Mouse (Mus musculus) monocyte, adult 2 months (primary cell): ENCODE measurements around the gene Ngfr.

ENCODE experiments used
- DNase-seq, 2 experiments: peaks; one replicate each; pipeline ENCODE4 v3.0.0; 2022; ENCODE audit warnings: low spot score in 2 of 2, low read depth in 1 of 2

Gene Ngfr

GRCm38 (mm10) chr11:95595438-95596149 is 8.1 kb upstream of the Ngfr start:
- peak in 1 of 2 experiments; percentile 22 for DNase-seq

- no peak for DNase-seq
These were observed 7.2 kb upstream of the Ngfr start for GRCm38 (mm10) chr11:95594686-95595212.

GRCm38 (mm10) chr11:95593501-95593900 is 6.0 kb upstream of the Ngfr start:
- no peak for DNase-seq

GRCm38 (mm10) chr11:95592691-95593090 is 5.2 kb upstream of the Ngfr start:
- no peak for DNase-seq

- no peak for DNase-seq
These were observed 1.7 kb upstream of the Ngfr start for GRCm38 (mm10) chr11:95589195-95589594.

- no peak for DNase-seq
These were observed 648 bp downstream of the Ngfr start for GRCm38 (mm10) chr11:95586751-95587422.

- DNase-seq, result peak in 1 of 2 experiments; percentile 62
These were observed 1.4 kb downstream of the Ngfr start for GRCm38 (mm10) chr11:95586184-95586583.

GRCm38 (mm10) chr11:95585684-95586083 is 1.9 kb downstream of the Ngfr start:
- no peak for DNase-seq

- DNase-seq, result no peak
These were observed 2.3 kb downstream of the Ngfr start for GRCm38 (mm10) chr11:95585281-95585680.

- DNase-seq, result no peak
These were observed 2.9 kb downstream of the Ngfr start for GRCm38 (mm10) chr11:95584651-95585050.

- no peak for DNase-seq
These were observed 4.1 kb downstream of the Ngfr start for GRCm38 (mm10) chr11:95583396-95583795.

- DNase-seq, result no peak
These were observed 5.3 kb downstream of the Ngfr start for GRCm38 (mm10) chr11:95582193-95582592.

- no peak for DNase-seq
These were observed 8.1 kb downstream of the Ngfr start for GRCm38 (mm10) chr11:95579455-95579854.

- DNase-seq, result no peak
These were observed 9.6 kb downstream of the Ngfr start for GRCm38 (mm10) chr11:95577776-95578446.

GRCm38 (mm10) chr11:95576299-95576698 is 11.2 kb downstream of the Ngfr start:
- DNase-seq, result no peak

GRCm38 (mm10) chr11:95575791-95576190 is 11.7 kb downstream of the Ngfr start:
- no peak for DNase-seq

- DNase-seq, result no peak
These were observed 12.7 kb downstream of the Ngfr start for GRCm38 (mm10) chr11:95574786-95575334.

- DNase-seq, result no peak
These were observed 15.3 kb downstream of the Ngfr start for GRCm38 (mm10) chr11:95572227-95572626.

GRCm38 (mm10) chr11:95571755-95572154 is 15.8 kb downstream of the Ngfr start:
- no peak for DNase-seq

- no peak for DNase-seq
These were observed 16.5 kb downstream of the Ngfr start for GRCm38 (mm10) chr11:95570827-95571619.

- no peak for DNase-seq
These were observed 17.6 kb downstream of the Ngfr start for GRCm38 (mm10) chr11:95569908-95570307.
